Mouse (Mus musculus): ENCODE measurements around the gene Ehd4.
A peak's percentile ranks its signal among the peaks of the same experiment; 100 is the strongest.

DNA sequence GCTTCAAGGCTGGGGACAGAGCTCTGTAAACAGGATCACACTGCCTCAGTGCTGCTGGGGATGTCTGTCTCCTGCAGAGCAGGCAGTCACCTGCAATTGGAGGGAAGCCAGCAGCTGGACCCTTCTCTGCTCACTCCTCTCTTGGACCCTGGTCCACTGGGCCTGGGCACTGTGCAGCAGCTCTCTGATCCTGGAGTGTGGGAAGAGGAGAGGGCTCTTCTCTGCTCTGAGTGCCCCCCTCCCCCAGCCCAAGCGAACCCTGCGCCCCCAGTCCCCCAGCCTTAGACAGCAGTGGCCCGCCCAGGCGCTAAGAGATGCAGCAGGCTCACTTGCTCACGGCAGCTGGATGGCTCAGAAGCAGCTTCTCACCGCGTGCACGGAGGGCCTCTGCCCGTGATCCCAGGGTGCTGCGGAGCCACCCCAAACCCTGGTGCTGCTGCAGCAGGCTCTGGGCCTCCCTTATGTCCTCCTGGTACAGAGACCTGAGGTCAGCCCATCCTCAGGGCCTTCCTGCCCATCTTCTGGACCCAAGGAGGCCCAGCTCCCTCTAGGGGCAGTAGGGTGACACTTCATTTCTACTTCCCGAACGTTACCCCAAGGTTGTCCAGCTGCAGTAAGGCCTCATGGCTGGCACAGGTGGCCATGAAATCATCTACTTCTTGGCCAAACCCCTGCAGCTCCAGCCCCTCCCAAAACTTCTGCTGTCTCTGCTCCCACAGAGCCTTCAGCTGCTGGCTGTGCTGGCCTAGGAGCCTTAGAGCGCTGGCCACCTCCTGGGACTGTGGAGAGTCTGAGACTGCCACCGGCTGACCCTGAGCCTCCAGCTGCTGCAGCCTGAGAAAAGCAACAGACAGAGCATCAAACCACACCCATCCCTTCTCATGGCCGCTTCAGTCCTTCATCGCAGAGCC, 85.6 kb downstream of the Ehd4 start:
- TF ChIP-seq BHLHE40 (IDR thresholded peaks at IDR 0.05; ENCODE audit: low read depth, low read length), result no peak
- TF ChIP-seq MAZ (IDR thresholded peaks at IDR 0.05; ENCODE audit: low read depth, low read length), result no peak
- no peak for TF ChIP-seq E2F4 (IDR thresholded peaks at IDR 0.05; ENCODE audit: insufficient replicate concordance, low read depth, low read length)
- TF ChIP-seq SMC3 (IDR thresholded peaks at IDR 0.05; ENCODE audit: low read depth, low read length), result peak; percentile 28
- TF ChIP-seq ZC3H11A (IDR thresholded peaks at IDR 0.05; ENCODE audit: low read depth, low read length), result no peak
- TF ChIP-seq TCF12 (IDR thresholded peaks at IDR 0.05; ENCODE audit: low read depth, low read length), result no peak
- TF ChIP-seq POLR2AphosphoS2 (IDR thresholded peaks at IDR 0.05; ENCODE audit: low read depth, low read length), result no peak
- no peak for TF ChIP-seq POLR2A (IDR thresholded peaks at IDR 0.05; ENCODE audit: low read depth, low read length)
- TF ChIP-seq CTCF (conservative IDR thresholded peaks at IDR 0.05 in 1 of 2, IDR thresholded peaks at IDR 0.05 in 1 of 2; ENCODE audit: low read depth in 2 of 2, low read length in 2 of 2), result peak in 1 of 2 experiments; percentile 68; a peak in 2 of 4 replicates
- TF ChIP-seq JUND (conservative IDR thresholded peaks at IDR 0.05; ENCODE audit: low read depth, low read length), result no peak
- TF ChIP-seq USF2 (conservative IDR thresholded peaks at IDR 0.05; ENCODE audit: low read depth, low read length), result no peak
- TF ChIP-seq ETS1 (conservative IDR thresholded peaks at IDR 0.05; ENCODE audit: low read depth, low read length), result no peak
- TF ChIP-seq USF1 (IDR thresholded peaks at IDR 0.05; ENCODE audit: low read depth, low read length), result no peak
- peak; percentile 45 for TF ChIP-seq RAD21 (IDR thresholded peaks at IDR 0.05; ENCODE audit: low read depth, low read length)

Data from CH12.LX (cell line).